Mouse (Mus musculus) hematopoietic stem cell, adult 5-6 weeks (primary cell): ENCODE measurements at regions not wholly inside any gene's neighbourhood (a gene's known extent, or its start where the extent isn't known, plus 50 kb on each side); places are given as distances from the start of the nearest gene placed in this dataset.

Experiments
- ATAC-seq, 2 experiments: fragments of 125-278 bp in 1 of 2; replicated peaks in 1 of 2; 2 replicates each; pipeline ENCODE4 v1.8.0; 2016 to 2017; ENCODE audit warnings: inconsistent platforms in 2 of 2, mild to moderate bottlenecking in 2 of 2, moderate number of reproducible peaks in 2 of 2, low read depth in 1 of 2, moderate TSS enrichment in 1 of 2; ENCODE audit not compliant: low FRiP score in 2 of 2, poor library complexity in 2 of 2, severe bottlenecking in 2 of 2, insufficient read depth in 1 of 2, low TSS enrichment in 1 of 2

- ATAC-seq: no peak
Observed at GRCm38 (mm10) chr3:103445852-103446251, 129.2 kb upstream of the Syt6 start.

DNA sequence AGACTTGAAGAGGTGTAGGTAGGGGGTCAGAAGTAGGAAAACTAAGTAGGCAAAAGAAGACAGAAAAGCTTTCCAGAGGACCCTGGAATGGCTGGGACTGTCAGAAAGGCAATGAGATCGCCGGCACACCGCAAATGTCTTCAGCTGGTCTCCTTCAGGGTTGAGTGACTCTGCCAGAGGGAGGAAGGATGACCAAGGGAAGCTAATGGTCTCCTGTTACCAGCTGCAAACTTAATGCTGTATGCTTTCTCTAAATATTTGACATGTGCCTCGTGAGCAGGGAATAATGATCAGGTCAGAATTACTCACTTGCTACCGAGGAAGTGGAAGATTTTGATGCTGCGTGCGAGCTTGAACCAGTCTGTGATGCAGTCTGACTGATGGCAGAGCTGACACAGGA lies 125.2 kb upstream of the Syt6 start:
- no peak for ATAC-seq

DNA sequence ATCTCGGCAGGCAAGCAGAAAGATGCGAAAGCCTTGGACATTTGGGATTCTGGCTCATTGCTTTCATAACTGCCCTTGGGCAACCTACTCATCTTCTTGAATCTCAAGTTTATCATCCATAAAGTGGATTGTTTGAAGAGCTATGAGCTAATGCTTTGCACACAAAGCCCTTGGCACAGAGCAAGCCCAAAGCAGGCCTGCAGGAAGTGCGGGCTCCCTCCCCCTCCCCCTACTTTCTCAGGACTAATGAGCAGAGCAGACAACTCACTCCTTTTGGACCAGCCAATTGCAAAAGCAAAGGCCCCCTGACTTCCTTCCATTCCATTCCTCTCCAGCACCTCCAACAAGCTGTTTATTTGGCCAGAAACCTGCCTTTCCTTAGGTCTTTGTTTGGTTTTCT lies 123.1 kb upstream of the Syt6 start:
- ATAC-seq: no peak

DNA sequence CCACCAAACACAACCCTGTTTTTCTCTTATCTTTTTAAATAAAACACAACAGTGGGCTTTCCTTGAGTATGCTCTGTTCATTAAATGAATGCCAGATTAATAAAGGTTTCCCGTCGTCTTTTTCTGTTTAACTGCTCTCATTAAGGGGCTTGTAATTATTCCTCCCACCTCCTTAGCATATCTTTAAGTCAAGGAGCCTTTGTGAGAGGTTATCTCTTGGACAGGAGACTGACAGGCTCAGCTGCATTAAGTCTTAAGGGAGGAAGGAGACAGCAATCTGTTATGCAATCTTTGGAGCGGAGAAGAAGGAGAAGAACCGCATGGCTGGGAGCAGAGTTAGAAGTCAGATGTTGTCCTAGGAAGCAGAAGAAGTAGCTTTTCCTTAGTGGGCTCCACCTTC lies 111.3 kb upstream of the Syt6 start:
- no peak for ATAC-seq

GRCm38 (mm10) chr3:103464181-103464580 lies 110.8 kb upstream of the Syt6 start:
- no peak for ATAC-seq

DNA sequence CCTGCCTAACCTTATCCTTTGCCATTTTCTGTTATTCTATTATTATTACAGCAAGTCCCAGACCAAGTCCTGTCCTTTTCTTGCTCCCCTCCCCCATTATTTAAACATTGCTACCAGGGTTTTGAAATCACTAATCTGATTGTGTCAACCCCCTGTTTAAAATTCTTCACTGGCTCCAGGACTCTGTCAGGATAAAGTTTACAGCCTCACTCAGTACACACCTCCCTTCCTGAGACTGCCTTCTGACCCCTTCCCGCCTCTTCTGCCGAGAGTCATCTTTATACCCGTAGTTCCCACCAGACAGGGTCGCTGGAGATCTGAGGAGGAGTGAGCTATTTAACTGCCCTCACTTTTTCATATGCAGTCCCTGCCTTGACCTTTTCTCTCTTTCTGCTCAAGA lies 110.3 kb upstream of the Syt6 start:
- no peak for ATAC-seq

DNA sequence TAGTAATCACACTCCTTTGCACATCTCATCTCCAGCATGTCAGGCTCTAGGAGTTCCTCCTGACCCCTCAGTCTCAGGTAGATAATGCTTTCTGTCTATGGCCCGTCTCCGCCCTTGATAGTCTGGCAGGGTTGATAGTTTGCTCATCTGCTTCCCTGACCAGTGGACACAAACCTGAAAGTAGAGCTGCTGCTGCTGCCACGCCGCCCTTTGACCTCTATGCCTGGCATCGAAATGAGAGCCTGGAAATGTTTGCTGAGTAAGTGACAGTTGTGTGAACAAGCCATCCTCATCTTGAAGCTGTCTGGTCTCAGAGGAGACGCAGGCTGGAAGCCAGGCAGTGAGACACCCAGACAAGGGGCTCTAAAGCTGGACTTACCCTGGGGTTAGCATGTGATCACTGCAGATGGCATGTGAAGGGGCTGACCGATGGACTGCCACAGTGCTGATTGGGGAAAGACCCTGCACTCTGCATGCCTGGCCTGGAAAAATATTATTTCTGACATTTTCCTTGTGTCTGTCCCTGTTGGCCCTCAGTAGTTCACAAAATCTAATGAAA lies 109.8 kb upstream of the Syt6 start:
- ATAC-seq: no peak

DNA sequence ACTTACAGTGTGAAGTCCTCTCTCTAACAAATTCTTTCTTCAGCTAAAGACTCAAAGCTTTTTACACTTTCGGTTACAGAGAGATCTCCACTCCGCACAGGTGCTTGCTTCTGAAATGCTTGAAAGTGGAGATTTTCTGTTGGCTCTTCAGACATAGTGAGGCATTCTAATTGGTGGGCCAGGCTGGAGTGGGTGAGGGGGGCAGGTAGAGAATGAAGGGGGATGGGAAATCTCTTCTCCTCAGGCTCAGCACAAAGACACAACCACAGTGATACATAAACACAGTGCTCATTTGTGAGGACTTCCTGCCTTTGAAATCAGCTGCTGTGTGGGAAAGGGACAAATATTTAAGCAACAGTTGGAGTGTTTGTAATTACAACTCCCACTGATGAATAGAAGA lies 109.1 kb upstream of the Syt6 start:
- no peak for ATAC-seq

DNA sequence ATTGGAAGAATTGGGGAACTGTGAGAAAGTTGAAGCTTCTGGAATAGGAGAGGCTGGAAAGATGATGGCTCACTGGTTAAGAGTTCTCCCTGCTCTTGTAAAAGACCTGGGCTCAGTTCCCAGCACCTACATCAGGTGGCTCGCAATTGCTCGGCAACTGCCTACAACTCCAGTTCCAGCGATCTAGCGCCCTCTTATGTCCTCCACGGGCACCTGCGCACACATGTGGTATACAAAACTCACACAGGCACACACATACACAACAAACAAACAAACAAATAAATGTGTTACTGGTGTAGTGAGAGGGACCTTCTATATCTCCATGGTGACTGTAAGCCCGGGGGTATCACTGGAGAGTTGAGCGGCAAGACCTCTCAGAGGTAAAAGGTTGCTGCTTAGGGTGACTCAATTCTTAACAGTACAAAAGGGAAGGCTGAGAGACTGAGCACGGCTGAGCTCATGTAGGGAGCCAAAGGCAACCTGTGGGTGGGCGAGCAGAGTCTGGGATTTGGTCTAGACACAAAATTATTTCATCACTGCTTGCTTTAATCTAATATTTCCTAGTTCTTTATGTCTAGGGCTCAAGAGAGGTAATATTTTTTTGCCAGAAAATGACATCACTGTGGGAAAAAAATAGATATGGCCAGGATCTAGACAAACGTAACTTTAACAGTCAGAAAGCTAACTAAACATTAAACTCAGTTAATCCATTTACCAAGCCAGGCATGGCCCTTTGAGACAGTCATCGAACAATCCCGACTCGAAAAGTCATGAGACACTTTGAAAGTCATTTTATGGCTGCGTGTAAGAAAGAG lies 104.2 kb upstream of the Syt6 start:
- no peak for ATAC-seq

DNA sequence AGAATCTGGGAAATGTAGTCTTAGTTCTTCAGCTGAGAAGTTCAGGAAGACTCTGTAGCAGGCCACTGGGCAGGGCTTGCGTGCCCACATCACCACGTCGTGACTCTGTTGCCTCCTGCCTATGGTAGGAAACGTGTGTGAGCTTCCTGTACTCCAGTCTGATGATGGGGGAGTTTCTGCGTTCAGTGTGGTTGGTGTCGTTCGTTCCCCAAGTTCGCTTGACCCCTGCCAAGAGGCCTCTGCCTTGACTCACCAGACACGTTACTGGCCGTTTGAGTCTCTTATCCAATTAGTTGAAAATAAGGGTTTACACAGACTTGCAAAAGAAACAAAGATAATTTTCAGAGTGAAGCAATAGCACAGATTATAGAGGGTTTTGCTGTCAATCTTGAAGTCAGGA lies 102.4 kb upstream of the Syt6 start:
- no peak for ATAC-seq

GRCm38 (mm10) chr3:103473336-103473735 lies 101.7 kb upstream of the Syt6 start:
- ATAC-seq: no peak

GRCm38 (mm10) chr3:103479845-103480543 lies 95.0 kb upstream of the Syt6 start:
- no peak for ATAC-seq

- no peak for ATAC-seq
Observed at GRCm38 (mm10) chr3:103480676-103481075, 94.4 kb upstream of the Syt6 start.

DNA sequence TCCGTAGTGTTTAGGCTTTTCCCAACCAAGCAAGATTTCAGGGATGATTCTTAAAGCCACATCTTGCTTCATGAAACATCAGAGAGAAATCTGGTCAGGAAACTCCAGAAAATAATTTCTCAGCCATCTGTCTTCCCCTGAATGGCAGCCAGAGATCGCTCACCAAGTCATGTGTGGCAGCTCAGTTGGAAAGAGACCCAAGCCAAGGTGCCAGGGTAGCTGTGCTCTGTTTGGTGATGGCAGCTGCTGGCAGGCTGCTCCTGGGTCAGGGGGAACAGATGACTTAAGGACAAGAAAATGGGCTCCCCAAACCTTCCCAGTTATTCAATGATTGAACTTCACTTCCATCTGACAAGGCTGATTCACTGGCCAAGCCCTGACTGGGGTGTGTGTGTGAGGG lies 91.7 kb upstream of the Syt6 start:
- no peak for ATAC-seq

- no peak for ATAC-seq
Observed at GRCm38 (mm10) chr3:103483762-103484161, 91.3 kb upstream of the Syt6 start.

DNA sequence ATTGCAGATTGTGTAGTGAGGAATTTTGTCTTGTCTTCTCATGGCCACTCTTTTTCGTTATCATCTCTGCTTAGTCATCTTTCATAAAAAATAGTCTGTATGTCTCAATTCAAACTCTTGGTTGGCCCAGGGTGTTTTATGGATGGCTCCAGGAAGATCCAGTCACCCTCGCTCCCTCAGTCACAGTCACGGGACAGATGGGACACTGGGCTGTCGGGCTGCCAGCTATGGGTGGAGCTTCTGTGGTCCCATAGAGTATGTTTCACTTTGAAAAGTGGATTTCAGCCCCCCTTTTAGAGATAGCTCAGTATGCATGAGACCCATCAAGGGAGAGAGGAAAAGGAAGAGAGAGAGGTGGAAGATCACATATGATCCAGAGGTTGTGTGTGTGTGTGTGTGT lies 85.2 kb upstream of the Syt6 start:
- no peak for ATAC-seq

DNA sequence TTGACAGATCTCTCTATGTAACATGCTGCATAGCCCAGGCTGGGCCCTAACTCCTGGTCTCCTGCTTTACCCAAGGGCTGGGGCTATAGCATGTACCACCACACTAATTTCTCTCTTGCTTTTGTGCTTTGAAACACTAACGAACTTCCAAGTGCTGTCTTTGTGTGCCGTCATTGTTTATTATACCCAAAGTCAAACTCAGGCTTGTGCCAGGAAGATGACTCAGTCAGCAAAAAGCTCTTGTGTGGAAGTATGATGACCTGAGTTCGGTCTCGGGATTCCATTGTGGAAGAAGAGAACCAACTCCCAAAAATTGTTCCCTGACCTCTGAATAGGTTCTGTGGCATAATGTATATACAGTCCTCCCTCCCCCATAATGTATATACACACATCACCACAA lies 84.1 kb upstream of the Syt6 start:
- no peak for ATAC-seq

DNA sequence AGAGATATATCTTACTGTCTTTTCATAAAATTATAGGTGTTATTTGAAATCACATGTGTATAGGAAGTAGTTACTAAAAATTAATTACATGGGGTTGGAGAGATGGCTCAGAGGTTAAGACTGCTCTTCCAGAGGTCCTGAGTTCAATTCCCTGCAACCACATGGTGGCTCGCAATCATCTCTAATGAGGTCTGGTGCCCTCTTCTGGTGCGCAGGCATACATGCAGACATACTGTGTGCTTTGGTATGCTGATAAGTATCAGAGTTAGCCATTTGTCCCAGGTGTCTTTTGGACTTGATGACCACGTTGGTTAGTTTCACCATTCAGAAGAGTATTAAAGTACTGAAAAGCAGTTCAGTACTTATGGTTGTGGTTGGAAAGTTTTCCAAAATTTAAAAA lies 82.8 kb upstream of the Syt6 start:
- ATAC-seq: no peak

GRCm38 (mm10) chr3:103493623-103494022 lies 81.4 kb upstream of the Syt6 start:
- no peak for ATAC-seq
